Mouse (Mus musculus) megakaryocyte, embryonic 14.5 days (primary cell): ENCODE measurements at regions not wholly inside any gene's neighbourhood (a gene's known extent, or its start where the extent isn't known, plus 50 kb on each side); places are given as distances from the start of the nearest gene placed in this dataset.

Experiments used
- FLI1 ChIP-seq: IDR thresholded peaks from 2 replicates; pipeline ENCODE4 v1.6.1; 2012; ENCODE audit warnings: low read length, inconsistent platforms, mixed read lengths
- GATA1 ChIP-seq: IDR thresholded peaks from 3 replicates; pipeline ENCODE4 v1.6.1; 2012; ENCODE audit warnings: mixed read lengths, low read length, inconsistent platforms, borderline replicate concordance

GRCm38 (mm10) chr13:107933598-107934571 lies 110.4 kb upstream of the Smim15 start:
- TF ChIP-seq FLI1, result no peak
- TF ChIP-seq GATA1, result no peak
